Mouse (Mus musculus) kidney, adult 8-10 months (tissue): Measurements from ENCODE around the gene Samsn1.

Source experiments
- DNase-seq, 2 experiments: peaks; one replicate each; pipeline ENCODE4 v3.0.0; 2022

Gene Samsn1

GRCm38 (mm10) chr16:76022181-76022580 is at the start of gene Samsn1:
Gene Samsn1 (minus strand): TSS chr16:76022281.
- DNase-seq = no peak

DNA sequence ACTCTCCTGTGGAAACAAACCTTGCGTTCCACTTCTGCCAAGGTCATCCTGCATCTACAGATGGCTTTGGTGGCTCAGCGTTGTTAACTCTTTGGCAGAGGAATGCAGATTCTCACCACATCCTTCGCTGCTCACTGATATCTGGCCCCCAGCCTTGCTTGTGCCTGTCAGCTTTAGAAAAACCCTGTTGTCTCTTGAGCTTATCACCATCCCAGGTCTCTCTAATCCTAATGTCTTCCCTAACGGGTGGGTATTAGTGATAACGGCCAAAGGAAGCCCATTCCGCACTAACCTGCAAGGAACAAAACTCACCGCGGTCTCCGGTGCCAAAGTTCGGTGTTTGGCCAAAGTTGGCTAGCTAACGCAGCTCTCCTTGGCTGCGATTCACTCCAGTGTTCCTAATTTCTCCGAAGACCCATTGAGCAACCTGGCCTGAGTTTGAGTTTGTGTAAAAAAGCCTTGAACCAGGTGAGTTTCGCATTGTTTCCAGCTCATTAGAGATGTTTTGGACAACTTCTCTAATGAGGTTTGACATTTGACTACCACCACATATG is 44.1 kb upstream of the Samsn1 start:
- DNase-seq = no peak

GRCm38 (mm10) chr16:76054976-76055375 is 32.9 kb upstream of the Samsn1 start:
- no peak for DNase-seq

DNA sequence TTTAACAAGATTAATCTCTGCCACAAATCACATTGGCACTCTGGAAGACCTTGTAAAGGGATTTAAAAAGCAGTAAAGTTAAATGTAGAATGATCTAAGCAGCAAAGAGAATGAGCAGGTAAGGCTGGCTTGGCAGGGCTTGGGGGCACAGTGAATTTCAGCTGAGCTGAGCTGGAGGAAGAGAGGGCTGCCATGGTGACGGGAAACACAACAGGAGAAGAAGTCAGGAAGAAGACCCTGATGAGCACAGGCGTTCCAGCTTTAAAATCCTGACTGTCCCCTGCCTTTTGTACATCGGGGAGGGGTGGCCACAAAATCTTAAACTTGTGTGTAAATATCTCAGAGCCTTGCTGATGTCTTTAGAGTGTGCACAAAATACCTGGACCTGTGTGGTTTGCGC is 32.0 kb upstream of the Samsn1 start:
- no peak for DNase-seq

DNA sequence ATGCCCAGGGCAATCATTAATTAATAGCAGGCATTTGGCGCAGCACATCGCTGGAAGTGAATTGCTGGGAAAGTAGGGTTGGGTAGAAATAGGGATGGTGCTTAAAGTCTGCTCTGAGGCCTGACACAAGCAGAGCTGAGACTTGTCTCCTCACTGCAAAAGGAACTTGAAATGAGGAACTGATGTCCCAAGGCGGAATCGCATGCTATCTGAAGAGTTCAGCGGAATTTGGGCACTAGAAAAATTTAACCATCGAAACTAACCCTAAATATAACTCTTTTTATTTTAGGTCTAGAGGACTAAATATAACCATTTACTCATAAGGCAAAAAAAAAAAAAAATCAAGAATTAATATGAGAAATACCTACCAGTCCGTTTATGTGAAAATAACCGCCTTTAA is 31.5 kb upstream of the Samsn1 start:
- no peak for DNase-seq

GRCm38 (mm10) chr16:76047066-76047465 is 25.0 kb upstream of the Samsn1 start:
- no peak for DNase-seq

GRCm38 (mm10) chr16:76040319-76040945 is 18.4 kb upstream of the Samsn1 start:
- DNase-seq = no peak

GRCm38 (mm10) chr16:76019164-76019563 is 2.9 kb downstream of the Samsn1 start:
- no peak for DNase-seq

GRCm38 (mm10) chr16:76003812-76004389 is 18.2 kb downstream of the Samsn1 start:
- DNase-seq = no peak

GRCm38 (mm10) chr16:76002870-76003572 is 19.1 kb downstream of the Samsn1 start:
- DNase-seq = no peak

- no peak for DNase-seq
Measured at GRCm38 (mm10) chr16:76002287-76002686, 19.8 kb downstream of the Samsn1 start.

- no peak for DNase-seq
Measured at GRCm38 (mm10) chr16:76001788-76002187, 20.3 kb downstream of the Samsn1 start.

DNA sequence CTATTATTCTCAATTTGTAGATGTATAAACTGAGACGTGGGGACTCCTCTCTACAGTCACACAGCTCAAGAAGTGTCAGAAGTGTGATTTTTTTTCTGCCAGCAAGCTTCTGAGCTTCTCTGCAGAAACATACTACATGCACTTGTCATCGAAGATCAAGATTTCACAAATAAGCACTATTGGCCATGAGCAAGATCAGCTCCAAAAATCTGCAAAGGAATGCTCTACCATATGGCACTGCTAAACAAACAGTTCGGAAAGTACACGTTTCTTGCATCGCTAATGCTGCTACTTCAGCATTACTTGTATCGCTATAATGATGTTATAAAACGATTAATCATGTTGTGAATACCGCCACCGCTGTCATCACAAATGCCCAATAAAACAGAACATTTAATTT is 22.0 kb downstream of the Samsn1 start:
- DNase-seq = no peak

DNA sequence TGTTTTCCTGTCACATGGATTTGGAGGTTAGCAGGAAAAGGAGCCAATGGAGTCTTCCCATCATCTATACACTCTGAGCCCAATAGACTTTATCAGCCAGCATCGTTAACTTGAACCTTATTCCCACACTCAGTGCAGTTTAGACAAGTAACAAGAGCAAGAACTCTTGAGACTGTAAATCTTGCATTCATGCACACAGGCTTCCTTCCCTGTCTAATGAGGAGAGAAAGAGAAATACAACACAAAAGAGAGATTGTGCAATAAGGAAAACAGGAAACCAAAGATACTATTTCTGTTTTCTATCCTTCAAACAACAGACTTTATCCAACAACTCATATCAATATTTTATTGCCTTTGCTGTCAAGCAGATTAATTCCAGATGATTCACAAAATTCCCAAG is 31.9 kb downstream of the Samsn1 start:
- no peak for DNase-seq

- DNase-seq = no peak
Measured at GRCm38 (mm10) chr16:75983831-75984230, 38.2 kb downstream of the Samsn1 start.

- no peak for DNase-seq
Measured at GRCm38 (mm10) chr16:75979381-75979780, 42.7 kb downstream of the Samsn1 start.

- DNase-seq = no peak
Measured at GRCm38 (mm10) chr16:75977798-75978197, 44.3 kb downstream of the Samsn1 start.

DNA sequence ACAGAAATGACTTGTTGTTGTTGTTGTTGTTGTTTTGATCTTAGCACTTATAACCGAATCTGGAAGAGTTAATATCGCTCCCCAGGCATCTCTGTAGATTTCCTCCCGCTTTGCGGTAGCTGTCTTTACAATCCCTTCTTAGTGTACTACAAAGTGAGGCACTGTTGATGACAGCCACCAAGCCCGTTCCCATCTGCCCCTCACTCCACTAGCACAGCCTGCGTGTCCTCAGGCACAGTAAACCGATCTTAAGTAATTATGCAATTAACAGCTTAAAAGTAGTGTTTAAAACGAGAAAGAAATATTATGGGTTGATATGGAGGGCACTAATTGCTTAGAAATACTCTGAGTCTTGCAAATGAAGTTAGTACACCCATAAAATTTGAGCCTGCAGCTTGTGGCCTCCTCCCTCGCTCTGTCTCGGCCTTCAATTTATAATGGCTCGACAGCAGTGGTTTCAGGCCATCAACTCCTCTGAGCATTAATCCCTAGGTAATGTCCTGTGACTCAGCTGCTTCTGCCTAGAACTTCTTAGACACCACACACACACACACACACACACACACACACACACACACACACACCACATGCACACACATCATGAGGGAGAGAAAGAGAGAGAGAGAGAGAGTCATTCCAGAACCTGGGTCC is 46.3 kb downstream of the Samsn1 start:
- no peak for DNase-seq

DNA sequence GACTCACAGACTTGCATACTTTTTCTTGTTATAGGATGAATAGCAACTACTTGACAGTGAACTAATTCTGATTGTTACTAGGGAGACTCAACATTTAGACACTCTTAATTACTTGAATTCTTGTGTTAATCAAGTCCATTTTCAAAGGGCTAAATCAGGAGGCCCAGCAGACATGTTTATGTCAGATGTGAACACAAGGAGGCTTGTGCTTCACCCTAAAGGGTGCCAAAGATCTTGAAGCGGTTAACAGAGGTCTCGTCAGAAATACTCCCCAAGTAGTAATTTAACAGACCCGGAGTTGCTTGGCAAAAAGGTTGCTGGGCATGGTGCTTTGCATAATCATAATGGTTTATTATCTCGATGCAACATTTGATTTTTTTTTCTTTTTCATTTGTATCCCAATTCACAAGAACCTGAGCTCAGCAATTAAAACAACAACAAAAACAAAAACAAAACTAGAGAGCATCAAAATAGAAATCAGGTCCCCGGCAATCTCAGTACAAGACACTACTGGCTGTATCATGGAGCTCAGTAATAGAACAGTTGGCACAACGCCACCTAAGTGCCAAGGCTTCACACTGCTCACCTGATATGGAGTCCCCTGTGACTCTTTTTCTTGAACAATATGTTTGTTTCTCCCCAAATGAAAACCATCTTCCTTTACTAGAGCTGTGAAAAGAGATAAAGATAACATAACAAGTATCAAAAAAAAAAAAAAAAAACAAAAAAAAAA is 51.6 kb downstream of the Samsn1 start:
- DNase-seq = no peak

DNA sequence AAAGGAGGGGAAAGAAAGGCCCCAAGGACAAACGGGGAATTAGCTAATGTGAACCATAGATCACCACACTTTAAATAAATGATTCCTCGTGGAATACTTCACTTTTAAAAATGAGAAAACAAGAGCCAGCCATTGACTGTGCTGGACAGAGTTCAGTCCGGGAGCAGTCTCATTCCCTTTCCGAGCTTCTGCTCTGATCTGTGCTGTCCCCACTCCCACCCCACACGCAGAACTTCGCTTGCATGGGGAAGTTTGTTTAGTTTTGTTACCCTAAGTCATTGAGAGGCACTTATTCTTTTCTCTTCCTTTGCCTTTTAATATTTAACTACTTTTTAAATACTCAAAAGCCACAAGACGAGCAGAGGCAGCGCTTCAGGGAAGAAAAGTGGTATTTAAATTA is 60.1 kb downstream of the Samsn1 start:
- DNase-seq = no peak

DNA sequence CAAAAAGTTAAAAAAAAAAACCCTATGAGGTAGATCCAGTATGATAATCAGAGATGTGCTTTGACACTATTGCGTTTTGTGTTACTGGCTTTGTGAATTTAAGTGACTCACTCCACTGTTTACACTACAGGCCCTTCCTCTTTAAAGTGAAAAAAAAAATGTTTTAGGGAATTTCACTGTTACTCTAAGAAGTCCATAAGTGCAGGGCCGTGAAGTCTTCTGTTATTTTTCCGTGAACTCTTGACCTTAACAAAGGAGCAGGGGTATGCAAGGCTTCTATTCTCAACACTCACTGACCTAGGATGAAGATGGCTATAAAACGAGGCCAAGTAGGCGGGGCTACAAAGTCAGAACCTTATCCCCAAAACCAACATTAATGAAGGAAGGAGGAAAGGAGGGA is 60.6 kb downstream of the Samsn1 start:
- DNase-seq = no peak

DNA sequence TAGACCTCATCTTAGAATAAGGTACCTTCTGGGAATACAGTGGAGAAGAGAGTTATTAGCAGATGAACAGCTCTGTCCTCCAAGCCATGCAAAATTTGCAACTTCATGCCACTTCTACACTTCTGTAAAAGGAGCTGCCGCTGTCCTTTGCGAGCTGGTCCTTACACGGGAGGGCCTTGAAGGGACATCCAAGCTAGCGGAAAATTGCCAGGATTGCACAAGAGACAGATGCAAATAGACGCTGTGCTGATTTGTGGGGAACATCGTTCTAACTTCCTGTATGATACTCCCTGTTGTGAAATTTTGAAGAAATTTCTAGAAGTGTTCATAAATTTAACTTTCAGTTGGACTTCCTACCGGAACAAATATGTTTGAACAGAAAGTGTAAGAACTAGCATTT is 61.0 kb downstream of the Samsn1 start:
- peak; percentile 1 to 7 for DNase-seq

- DNase-seq = no peak
Measured at GRCm38 (mm10) chr16:75933357-75933756, 88.7 kb downstream of the Samsn1 start.
